Mouse (Mus musculus) urinary bladder, postnatal 36 days (tissue): ENCODE data around the gene Prr29.
A peak's percentile ranks its signal among the peaks of the same experiment; 100 is the strongest.
"Not testable (repeated sequence)": the region's sequence is repeated elsewhere in the genome, so short reads cannot be mapped to it uniquely, and the experiment has no call there.

Experiments
- DNase-seq, 2 experiments: peaks; one replicate each; pipeline ENCODE4 v3.0.0; 2022; ENCODE audit warnings: low spot score in 2 of 2, mixed read lengths in 1 of 2

Gene Prr29

DNA sequence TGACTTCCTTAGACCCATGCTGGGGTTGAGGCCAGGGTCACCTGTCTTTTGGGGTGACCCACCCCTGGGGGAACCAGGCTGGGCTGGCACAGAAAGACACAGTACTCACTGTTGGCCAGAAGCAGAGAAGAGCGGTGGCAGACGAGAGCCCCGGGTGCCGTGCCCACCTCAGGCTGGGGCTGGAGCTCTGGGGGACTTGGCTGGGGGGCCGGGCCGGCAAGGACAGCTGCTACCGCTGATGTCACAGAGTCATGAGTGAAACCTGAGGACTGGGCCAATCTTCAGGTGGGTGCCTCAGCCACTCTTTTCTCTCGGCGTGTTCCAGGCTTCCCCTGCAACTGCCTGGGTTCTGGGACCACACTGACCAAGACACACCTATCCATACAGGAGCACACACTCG, at the start of gene Prr29:
TSS of gene Prr29 (plus strand) at position 107 of the 400 bp plus-strand sequence.
- DNase-seq = no peak

DNA sequence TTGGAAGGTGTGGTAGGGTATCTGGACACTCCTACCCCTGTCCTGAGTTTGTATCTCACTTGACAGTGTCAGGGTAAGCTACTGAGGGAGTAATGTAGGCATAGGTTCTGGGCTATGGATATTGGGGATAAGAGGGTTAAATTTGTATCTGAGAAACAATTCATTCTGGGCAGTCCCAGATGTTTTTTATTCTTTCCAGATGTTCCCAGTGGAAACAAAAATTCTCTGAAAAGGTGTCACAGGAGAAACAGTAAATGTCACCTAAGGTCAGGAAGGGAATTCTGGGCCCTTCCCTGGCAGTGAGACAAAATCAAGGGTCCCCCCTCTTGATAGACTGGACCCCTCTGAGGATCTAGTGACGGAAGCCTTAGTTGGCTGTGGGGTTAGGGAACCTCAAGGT, 48.9 kb upstream of the Prr29 start:
- DNase-seq = no peak

DNA sequence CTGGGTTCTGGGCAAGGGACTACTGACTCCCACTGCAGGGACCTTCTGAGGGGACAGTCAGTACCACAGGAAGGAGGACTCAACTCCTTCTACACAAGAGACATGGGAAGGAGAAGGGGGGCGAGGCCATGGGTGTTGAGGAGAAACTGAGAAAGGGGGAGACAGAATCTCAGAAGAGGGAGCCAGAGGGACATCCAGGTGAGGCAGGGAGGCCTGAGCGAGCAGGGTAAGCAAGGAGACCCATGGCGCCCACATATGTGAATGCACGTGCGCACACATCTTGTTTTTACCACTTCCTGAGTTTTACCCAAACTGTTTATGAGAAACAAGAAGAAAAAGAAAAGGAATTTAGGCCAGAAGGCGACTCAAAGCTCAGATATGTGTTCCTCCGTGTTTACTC, 47.5 kb upstream of the Prr29 start:
- DNase-seq = no peak

DNA sequence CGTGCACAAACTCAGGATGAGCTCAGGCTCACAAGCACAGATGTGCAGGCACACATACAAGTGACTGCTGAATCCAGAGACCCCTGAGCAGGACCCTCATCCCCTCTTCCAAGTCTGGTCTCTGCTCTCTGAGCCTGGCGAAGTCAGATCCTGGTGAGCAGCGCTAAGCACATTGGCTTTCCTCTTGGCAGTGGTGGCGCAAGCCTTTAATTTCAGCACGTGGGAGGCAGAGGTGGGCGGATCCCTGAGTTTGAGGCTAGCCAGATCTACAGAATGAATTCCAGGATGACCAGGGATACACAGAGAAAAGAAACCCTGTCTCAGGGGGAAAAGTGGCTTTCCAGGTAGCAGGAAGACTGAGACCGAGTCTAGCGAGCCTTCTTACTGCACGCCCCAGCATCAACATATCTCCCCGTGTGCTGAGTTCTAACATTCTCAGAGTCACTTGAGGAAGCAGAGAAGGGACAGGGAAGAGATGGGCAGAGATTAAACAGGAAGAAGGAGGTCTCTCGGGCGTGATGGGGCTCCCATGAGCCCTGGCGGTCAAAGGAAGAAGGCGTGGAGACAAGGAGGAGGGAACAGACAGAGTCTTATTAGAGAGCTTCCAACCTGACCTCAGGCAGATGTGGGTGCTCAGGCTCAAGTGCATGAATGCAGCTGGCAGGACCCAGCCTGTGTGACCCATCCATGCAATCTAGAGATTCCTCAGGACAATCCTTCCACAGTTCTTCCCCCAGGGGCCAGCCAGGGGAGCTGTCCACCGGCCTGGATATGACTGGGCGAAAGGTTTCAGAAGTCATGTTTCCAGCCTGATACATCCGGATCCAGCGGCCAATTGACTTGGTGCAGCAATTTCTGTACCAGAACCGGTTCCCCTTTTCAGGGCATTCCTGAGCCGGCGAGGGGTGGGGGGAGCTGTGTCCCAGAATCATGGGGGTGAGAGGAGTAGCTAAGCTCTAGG, 46.6 kb upstream of the Prr29 start:
- peak in 1 of 2 experiments; percentile 14 for DNase-seq

DNA sequence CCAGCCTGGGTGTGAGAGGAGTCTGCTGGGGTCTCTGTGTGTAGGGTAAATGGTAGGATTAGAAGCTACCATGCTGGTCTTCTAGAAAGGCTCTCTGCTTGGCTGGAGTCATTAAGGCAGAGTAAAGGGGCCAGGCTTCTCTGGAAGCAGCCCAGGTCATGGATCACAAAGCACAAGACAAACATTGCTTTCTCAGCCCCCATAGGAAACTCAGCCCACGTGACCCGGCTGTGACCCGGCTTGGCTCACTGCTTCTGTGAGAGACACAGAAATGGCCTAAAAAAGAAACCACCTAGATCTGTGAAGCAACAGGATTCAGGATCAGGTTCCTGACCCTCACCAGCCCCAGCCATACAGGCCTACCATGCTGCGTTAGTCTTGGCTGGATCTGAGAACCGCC, 40.4 kb upstream of the Prr29 start:
- no peak for DNase-seq

DNA sequence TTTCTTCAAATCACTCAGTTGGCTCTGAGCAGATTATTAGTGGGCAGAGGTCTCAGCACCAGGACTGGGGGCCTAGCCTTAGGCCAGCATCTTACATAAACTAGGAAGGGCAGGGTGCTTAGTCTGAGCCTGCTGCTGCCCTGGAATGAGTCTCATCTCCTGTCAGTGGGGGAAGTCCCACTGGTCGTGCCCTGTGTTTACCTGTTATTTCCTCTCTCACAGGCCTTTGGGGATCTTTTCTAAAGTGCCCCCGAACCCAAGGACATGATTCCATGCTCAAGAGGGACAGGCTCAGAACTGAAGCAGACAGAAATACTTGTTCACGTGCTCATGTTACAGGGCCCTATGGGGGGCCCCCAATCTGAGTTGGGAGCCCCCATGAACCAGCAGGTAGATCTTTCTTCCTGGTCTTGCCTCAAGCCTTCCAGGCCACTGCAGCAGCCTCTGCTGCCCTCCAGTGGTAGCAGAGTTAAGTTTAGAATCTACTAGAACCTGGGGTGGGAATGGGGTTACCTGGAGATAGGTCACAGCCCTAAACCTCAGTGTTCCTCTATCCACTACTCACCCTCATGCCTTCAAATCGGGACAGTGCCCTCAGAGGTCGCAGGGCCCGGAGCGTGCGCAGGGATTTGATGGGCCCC, 39.6 kb upstream of the Prr29 start:
- DNase-seq = peak; percentile 49 to 59

DNA sequence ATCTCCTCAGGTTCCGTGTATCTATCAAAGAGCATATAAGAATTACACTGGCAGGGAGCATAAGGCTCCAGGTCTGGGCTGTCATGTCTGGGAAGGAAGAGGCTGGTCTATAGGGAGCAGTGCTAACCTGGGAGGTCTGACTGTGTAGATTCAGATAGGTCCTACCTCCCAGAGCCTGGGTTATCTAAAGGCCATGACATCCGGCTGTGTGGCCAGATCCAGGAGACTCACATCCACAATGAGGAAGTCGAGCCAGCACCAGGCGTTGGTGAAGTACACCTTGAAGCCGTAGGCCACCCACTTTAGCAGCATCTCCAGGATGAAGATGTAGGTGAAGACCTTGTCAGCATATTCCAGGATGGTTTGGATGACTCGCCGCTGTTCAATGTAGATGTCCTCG, 38.8 kb upstream of the Prr29 start:
- no peak for DNase-seq

DNA sequence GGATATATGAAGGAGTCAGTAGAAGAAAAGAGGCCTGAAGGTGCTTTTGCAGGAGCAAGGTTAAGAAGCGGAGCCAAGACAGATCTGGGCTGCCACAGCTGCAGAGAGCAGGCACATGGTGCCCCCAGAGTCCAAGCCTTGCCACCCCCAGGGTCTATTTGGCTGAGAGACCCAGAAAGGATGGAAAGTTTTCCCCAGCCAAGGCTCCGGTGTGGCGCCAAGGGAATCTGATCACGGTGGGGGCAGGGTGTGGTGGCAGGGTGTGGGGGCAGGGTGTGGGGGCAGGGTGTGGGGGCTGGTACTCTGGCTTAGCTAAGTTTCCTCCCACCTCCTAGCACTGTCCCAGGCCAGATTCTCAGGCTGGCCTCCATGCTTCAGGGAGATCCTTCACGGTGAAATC, 36.8 kb upstream of the Prr29 start:
- DNase-seq = no peak

DNA sequence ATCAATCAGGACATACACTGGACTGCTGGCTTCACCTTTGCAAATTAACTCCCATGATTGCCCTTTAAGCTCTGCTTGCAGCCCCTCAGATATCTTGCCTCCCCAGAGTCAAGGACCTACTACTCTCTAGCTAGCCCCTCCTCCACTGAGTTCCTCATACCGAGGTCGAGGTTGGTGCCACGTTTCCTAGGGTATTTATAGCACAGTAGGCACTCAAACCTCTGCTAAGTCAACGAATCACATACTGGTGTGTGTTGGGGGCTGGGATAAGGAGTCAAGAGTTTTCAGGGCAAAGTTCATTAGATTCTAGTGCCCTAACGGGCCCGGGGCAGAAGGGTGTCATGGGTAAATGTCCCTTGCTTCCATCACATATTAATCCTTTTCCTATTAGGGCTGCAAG, 36.1 kb upstream of the Prr29 start:
- DNase-seq = no peak

DNA sequence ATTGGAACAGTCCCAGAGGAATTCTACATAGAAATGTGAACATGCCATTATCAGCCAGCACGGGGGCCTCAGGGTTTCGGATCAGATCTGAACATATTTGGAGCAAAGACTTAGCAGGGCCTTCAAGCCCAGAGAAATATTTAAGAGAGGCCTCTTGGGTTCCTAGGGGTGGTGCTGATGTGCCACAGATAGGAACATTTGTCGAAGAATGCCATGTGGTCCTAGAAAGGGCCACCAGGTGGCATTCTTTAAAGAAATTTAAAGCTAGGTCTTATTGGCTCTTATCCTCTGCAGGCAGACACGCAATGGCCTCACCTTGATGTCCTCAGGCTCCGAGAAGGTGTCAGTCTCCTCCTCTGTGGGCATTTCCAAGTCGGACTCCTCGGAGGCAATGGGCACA, 35.6 kb upstream of the Prr29 start:
- DNase-seq = peak in 1 of 2 experiments; percentile 17

DNA sequence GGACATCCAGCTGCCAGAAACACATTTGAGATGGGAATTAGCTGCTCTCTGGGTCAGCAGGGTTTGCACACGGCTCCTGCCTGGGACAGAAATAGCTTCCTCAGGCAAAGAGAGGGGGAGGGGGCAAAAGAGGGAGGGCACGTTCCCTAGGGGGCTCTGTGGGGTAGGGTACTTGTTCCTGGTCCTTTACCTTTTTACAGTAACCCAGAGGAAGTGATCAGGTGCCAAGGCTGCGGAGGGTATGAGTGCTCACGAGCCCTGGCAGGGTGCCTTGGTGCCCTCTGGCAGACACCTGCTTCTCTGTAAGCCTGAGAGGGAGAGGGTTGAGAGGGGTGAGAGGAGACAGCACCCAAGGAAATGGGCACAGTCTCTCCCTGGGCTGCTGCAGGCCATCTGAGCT, 32.8 kb upstream of the Prr29 start:
- DNase-seq = no peak

DNA sequence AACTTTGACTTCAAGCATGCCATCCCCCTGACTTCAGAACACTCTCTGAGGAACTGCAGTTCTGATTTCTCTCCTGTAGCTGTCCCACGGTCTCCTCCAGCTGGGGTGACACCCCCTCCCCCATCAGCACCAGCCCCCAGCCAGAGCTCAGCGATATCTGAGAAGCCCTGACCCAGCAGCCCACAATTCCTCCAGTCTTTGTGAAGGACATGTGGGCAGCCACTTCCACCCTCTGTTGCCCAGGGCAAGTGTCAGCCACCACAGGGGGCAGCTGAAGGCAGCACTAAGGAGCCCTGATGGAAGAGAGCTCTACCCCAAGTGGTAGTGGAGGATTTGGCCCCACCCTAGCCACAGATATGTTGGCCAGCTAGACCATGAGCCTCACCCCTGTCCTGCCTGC, 31.2 kb upstream of the Prr29 start:
- DNase-seq = no peak

DNA sequence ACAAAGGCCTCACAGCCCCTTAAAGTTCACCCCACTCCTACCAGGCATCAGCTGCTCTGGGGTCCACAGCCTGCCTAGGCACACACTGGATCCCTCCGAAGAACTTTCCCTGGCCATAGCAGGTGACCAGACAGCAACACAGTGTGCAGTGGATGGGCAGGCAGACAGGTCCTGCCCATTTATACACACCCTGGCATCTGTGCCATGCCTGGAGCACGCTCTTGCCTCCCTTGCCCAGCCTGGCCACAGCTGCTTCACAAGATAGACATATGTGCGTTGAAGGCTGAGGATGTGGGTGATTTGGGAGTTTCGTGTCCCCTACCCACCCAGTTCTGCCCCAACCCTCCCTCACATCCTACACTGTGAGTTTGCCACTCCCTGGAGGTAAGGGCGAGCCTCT, 27.2 kb upstream of the Prr29 start:
- DNase-seq = no peak

DNA sequence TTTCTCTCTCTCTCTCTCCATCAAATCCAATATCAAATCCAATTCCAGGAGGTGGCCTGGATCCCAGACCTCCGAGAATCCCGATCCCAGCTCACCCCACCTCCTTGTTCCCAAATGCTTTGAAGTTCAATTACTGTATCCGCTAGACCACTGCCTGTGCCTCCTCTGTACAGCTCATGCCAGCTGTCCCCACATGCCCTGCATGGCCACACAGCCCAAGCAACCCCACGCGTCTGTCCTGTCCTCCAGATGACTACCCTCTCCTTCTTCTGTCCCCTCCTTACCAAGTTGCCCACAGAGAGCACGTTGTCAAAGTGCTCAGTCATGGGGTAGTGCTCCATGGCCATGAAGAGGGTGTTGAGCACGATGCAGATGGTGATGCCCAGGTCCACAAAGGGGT, 26.4 kb upstream of the Prr29 start:
- no peak for DNase-seq

DNA sequence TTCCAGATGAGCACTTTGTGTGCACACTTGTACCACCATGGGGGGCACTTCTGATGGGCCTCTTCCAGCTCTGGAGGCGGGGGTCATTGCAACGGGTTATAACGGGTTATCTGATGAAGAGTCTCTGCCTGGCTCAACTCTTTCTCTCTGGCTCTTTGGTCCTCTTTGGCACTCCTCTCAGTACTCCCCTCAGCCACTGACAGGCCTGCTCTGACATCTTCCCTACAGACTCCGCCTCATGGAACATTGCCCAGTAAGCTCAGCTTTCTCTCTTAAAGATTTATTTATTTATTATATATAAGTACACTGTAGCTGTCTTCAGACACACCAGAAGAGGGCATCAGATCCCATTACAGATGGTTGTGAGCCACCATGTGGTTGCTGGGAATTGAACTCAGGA, 25.9 kb upstream of the Prr29 start:
- DNase-seq = not testable (repeated sequence)

DNA sequence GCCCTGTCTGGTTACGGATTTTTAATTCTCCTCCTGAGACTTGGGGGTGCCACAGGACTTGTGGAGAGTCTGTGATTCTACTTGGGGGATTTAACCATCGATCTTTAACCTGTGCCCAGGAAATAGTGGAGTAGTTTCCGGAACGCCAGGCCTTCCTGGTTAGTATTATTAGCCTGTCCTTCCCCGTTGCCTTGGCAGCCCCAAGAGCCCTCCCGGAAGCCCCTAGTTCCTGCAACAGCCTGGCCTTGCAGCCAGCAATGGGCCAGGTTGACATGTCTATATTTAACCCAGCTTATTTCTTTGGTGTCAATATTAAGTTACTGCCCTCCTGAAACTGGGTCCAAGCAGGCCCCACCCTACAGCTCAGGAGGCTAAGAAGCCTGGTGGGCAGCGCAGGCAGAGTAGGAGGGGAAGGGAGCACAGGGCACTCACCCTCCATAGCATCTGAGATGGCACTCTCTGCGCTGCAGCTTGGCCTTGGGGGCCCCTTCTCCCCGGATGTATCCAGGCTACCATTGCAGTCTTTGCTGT, 24.2 kb upstream of the Prr29 start:
- DNase-seq = no peak

DNA sequence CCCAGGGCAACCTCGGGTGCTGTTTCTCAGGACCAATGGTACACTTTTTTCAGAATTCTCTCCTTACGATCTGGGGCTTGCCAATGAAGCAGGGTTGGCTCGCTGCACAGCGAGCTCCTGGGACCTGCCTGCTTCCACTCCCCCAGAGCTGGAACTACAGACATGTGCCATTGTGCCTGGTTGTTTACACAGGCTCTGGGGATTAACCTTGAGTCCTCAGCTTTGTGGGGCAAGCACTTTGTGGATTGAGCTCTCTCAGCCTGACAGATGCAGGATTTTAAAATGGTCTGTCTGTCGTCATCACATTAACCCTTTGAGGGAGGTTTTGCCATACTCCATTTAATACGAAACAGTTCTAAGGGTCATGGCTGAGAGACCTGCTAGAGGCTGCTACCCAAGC, 20.4 kb upstream of the Prr29 start:
- no peak for DNase-seq

DNA sequence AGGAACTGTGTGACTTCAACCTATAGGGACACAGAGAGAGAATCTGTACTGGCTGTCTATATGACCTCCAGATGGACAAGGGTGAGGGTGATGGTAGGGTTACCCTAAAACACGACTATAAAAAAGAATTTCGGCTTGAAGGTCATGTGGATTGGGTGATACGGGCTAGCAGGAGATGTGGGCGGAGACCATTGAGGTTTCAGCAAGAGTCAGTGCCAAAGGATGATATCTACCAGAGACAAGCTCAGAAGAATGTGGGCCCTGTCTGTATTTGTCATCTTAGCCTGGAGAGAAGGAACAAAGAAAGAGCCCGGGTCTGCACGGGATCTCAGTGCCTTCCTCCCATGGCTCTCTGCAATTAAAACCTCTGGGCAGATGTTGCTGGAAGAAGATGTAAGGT, 15.5 kb upstream of the Prr29 start:
- DNase-seq = no peak

DNA sequence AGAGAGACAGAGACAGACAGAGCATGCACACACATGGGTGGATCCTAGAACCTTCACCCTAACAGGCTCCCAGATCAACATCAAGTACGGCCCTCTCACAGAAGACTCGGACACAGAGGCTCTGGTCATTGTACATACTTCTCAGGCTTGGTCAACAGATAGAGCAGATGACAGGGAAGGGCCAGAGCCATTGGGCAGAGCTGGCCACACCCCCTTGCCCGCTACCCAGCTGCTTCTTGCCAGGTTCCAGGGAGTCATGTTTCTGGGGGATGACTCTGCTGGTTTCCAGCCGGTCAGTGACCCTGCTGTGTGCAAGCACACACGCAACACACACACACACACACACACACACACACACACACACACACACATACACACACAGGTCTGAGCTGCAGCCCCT, 14.4 kb upstream of the Prr29 start:
- no peak for DNase-seq

DNA sequence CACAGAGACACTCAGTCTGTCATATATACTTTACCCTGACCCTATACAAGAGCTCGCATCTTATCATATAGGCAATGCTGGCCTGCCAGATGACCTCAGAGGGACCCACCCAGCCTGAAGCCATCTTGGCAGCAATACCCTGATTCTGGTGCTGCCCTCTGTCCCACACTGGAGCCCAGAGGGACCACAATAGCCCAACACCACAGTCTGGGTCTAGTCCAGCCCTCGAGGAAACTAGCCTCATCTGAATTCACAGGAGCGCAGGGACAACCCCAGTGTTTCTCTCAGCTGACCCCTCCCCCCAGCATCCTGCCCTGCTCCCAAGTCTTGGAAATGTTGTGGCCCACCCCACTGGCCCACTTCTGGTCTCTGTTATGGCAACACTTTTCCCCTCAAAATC, 14.0 kb upstream of the Prr29 start:
- no peak for DNase-seq

DNA sequence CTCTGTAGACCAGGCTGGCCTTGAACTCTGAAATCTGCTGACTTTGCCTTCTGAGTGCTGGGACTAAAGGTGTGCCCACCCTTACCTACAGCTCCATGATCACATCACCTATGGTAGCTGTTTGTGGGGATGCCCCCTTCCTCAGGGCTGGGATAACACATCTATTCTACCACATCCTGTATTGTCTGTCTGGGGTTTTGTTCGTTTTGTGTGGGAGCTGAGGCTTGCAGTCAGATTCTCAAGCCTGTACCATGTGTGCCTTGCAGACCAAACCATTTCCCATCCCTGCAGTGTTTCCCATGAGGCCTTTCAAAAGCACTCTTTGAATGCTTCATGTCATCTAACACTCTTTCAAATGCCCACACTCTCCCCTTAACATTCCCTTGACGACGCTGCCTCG, 13.3 kb upstream of the Prr29 start:
- DNase-seq = no peak

DNA sequence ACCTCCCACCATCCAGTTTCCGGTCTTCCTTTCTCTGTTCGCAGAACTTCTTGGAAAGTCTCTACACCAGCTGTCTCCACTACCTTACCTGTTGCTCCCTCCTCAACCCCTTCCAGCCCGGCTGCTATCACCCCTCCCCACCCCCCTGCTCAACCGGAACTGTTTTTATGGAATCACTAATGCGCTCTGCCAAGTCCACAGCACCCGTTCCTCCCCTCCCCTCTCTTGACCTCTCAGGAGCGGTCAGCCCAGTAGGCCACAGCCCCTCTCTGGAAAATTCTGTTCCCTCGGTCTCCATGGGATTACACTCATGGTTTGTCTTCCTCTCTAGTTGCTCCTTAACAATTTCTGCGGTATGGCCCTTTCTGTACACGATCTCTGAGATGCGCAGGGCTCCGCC, 12.1 kb upstream of the Prr29 start, which contains the start of gene Scn4a:
TSS of gene Scn4a (minus strand) at position 101 of the 400 bp plus-strand sequence.
- no peak for DNase-seq

DNA sequence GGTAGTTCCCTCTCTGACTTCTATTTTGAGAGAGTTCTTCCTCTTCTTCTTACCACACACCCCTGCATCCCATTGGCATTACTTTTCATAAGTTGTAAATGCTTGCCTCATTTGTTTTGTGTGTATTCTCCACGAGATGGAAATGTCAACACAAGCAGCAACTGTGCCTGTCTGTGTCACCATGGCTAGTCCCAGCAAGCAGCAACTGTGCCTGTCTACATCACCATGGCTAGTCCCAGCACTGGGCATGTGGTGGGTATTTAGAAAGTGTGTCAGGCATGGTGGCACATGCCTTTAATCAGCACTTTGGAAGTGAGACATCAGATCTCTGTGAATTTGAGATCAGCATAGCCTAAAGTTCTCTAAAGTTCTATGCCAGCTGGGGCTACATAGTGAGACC, 11.1 kb upstream of the Prr29 start:
- DNase-seq = no peak
